Mouse (Mus musculus): ENCODE results near the gene Foxp2.
A peak's percentile ranks its signal among the peaks of the same experiment; 100 is the strongest.

The Foxp2 gene

GRCm38 (mm10) chr6:15378261-15378660 lies 477.1 kb downstream of the Foxp2 start:
- DNase-seq = no peak

GRCm38 (mm10) chr6:15396462-15396861 lies 495.3 kb downstream of the Foxp2 start:
- DNase-seq = no peak

- DNase-seq = peak; percentile 28 to 31
Observed at GRCm38 (mm10) chr6:15397485-15397884, 496.3 kb downstream of the Foxp2 start.

- DNase-seq = no peak
Observed at GRCm38 (mm10) chr6:15401138-15401537, 500.0 kb downstream of the Foxp2 start.

DNA sequence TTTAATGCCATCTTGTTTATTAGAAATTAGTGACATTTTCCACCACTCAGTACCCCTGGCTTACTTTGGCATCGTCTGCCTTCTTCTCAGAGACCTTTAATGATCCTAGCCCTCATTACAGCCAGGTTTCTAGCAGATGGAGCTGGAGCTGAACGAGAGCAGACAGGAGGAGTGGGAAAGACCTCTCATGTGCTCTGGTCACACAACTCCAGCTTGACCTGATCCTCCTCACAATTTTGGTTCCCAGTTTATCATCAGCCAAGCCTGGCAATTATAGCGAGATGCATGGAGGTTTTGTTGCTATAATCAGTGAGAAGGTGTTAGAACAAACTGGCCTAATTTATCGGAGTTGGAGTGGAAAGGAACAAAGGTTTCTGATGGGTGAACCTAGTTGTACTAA lies 500.9 kb downstream of the Foxp2 start:
- DNase-seq = no peak

DNA sequence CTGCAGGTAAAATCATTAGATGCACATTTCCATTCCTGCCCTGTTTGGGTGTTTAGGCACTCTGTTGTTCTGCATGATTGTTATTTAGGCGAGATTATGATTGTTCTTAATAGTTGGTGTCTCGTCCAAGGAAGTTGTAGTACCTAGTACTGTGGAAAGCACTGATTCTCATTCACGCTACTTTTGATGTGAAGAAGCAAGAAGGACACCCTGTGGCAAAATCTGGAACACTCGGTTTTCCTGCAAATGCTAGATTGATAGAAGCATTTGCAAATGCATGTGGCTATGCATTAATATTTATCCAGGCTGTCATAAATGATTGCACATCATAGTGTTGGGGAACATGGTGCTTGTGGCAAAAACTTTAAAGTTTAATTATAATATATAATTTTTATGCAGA lies 514.0 kb downstream of the Foxp2 start:
- peak; percentile 26 to 49 for DNase-seq

DNA sequence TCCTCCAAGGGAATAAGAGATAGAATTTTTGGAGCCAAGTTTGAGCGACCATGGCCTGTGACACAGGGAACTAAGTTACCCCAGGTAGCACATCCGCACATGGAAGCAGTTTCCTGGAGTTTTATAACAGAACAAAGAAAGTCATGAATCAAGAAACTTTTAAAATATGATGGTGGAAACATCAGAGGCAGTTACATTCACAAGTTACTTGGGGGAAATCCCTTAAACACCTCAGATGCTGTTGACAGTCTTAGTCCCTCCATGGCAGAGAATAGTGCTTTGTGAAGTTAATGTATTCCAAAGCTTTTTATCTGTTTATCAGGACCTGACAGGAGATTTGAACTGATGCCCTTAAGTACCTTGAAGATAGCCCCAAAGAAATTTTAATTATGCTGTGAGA lies 558.6 kb downstream of the Foxp2 start:
- DNase-seq = no peak

DNA sequence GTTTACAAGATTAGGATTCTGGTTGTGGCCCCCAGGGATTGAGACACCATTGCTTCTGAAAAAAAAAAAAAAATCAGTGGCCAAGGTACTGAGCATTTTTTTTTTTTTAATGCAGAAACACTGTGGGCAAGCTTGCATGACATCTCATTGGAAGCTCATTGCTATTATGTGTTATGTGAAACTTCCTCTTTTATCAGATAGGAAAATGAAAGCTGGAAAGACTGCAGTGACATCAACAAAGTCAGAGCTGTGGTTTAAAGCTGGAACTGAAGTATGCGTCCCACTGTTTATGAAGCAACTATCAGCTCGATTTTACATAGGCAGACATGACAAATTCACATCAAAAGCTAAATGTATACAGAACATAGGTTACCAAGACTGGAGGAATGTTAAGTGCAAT lies 562.2 kb downstream of the Foxp2 start:
- DNase-seq = no peak

- no peak for DNase-seq
Observed at GRCm38 (mm10) chr6:15465471-15465870, 564.3 kb downstream of the Foxp2 start.

- no peak for DNase-seq
Observed at GRCm38 (mm10) chr6:15466634-15467033, 565.5 kb downstream of the Foxp2 start.

- DNase-seq = no peak
Observed at GRCm38 (mm10) chr6:15486909-15487308, 585.8 kb downstream of the Foxp2 start.
